Mouse (Mus musculus) brain, embryonic 18.5 days (tissue): ENCODE measurements at regions not wholly inside any gene's neighbourhood (a gene's known extent, or its start where the extent isn't known, plus 50 kb on each side); places are given as distances from the start of the nearest gene placed in this dataset.

Experiments
- DNase-seq: peaks from one replicate; pipeline ENCODE4 v3.0.0-alpha.2; 2012; ENCODE audit warnings: low read depth, low spot score

GRCm38 (mm10) chr4:62755237-62755900 is 195.7 kb downstream of the Rgs3 start:
- DNase-seq, result no peak

- no peak for DNase-seq
Measured at GRCm38 (mm10) chr4:62756721-62757206, 197.1 kb downstream of the Rgs3 start.

- no peak for DNase-seq
Measured at GRCm38 (mm10) chr4:62760748-62761604, 201.3 kb downstream of the Rgs3 start.

- DNase-seq, result peak; percentile 52
Measured at GRCm38 (mm10) chr4:62761672-62762071, 202.0 kb downstream of the Rgs3 start.

DNA sequence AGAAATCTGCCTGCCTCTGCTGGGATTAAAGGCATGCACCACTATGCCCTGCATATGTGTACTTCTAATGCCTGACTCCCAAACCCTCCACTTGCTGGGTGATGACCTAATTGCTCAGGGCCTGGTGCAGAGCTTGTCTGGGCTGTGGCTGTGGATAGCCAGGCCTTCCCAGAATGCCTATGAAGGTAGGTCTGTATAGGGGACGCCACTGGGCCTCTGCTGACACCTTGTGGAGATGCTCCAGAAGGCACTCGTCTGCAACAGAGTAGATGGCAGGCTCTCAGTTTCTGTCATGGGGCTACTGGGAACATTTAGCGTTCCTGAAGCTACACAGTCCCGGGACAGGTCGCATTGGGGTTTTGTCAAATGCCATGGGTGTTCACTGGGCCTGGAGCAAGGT is 201.4 kb upstream of the Zfp618 start:
- peak; percentile 45 for DNase-seq

DNA sequence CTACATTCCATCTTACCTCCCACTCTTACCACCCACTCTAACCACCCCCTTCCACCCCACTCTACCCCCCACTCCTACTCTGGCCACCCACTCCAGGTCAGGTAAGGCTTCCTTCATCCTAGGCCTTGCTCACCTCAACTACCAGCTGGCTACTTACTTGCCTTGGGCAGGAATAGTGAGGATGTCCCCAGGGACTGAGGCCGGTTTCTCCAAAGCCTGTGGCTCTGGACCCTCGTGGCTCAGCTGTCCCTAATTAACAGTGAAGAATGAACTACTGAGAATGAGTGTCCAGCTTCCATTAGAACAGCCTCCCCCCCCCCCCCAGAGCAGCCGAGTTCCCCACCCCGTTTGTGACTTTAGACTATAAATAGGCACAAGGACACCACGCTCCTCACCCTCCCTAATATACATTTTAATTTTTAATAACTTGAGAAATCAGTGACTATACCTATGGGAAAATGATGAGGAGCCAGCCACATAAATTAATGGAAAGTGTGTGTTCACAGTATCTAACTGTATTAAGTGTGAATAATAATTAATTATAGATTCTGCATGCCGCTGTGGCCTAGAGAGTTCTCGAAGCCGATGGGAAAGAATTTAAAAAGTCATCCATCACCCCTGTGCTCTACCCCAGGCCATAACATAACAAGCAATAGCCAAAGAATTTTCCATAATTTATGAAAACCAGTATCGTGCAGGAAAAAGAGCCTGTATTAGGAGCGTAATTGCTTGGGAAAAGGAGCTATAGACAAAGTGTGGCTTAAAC is 195.7 kb upstream of the Zfp618 start:
- no peak for DNase-seq

DNA sequence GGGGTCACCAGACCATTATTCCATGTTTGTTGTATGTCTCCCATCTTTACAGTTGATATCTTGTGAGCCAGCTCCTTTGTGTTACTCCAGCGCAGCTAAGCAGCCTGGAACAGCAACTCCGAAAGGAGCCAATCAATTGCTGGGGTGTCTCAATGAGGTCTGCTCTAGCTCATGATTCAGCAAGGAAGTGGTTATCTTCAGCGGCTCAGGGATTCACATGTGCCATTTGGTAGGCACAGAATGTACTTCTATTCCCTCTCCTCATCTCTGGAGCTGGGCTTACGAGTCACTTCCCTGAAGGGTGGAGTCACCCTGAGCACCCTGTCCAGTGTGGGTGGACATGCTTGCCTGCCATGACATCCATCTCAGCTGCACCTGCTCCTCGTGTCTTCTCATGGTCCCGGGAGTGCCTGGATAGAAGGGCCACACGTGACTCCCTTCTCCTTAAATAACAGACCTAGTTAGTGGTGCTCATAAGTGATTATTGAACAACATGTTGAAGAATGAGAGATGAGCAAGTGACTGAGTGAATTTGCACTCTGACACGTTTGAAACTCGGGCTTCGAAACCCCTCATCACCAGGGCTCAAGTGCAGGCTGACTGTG is 190.3 kb upstream of the Zfp618 start:
- no peak for DNase-seq

DNA sequence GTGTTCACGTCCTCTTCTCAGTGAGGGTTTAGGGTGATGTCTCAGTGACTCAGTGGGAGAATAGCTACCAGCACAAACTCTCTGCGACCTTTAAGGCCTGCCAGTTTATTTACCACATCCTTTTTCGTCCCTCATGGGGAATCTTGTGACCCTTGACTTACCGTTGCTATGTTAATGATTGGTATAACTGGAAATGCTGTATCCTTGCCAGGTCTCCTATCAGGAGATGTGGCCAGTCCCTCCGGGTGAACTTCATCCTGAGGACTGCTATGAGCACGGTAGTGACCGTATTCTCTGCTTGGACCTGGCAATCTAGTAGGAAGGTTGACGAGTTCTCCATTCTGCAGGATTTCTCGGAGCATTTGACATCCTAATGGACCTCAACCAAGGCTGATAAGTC is 188.5 kb upstream of the Zfp618 start:
- DNase-seq, result no peak

DNA sequence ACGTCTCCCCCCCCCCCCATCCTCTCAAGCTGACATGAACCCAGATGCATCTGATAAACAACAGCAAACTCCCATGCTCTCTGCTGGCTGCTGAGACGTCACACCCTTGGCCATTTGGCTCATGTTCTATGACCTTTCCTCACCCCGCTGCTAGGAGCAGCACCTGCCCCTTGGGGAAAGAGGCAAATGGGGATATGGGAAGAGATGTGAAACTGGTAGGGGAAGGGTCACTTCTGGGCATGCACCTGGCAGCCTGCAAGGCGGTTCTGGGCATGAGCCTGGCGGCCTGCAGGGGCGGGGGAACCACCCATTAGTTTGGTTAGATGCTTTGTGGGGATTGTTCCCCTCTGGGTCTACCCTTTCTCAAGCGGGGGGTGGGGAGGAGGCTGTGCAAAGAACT is 187.9 kb upstream of the Zfp618 start:
- no peak for DNase-seq

GRCm38 (mm10) chr4:62778621-62779020 is 186.8 kb upstream of the Zfp618 start:
- DNase-seq, result no peak

DNA sequence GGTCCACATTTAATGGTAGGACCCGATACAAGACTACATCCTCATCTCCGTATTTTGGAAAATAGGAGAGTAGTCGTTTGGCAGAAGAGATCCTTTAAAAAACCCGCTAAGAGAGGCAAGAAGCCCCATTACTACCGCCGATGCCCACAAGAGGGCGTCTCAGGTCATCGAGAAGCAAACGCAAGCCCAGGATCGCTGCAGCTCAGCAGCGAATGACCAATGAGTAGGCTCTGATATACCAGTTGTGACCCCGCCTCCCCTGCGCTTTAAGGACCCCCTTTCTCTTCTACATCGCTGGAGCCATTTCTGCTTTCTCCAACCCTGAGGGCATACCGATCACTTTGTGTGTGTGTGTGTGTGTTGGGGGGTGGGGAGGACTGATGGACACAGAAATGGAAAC is 185.0 kb upstream of the Zfp618 start:
- peak; percentile 78 for DNase-seq

DNA sequence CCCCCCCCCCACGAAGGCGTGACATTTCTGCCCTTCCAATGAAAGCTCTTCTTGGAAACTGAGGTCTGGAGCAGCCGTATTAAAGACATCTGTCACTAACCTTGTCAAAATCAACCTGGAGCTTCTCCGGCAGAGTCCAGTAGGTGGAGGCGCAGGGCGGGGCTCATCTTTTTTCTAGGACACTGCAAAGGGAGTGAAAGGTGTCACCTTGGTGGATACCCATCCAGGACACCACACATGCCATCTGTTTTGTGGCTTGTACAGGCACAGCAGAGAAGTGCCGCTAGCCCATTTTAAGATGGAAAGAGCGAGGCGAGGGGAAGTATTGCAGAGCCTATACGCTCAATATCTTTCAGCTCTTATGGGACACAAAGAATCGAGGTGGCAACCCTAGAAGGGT is 184.5 kb upstream of the Zfp618 start:
- DNase-seq, result no peak

- no peak for DNase-seq
Measured at GRCm38 (mm10) chr4:62781309-62781800, 184.0 kb upstream of the Zfp618 start.

- no peak for DNase-seq
Measured at GRCm38 (mm10) chr4:62785711-62786110, 179.7 kb upstream of the Zfp618 start.

DNA sequence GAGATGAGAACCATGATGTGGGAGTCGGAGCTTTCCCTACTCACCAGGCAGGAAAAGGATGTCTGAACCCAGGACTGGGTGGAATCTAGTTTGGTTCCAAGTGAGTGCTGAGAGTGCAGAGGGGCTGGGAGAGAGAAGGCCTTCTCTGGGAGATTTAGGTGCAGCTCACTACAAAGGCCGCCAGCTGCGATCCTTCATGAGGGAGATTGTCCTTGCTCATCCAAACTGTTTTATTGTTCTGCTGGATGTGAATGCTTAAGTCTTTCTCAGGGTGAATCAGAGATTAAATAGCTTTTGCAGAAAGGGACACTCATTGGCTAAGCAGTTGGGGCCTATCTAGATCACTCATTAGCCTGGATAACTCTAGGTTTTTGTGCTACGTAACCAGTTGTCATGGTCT is 175.7 kb upstream of the Zfp618 start:
- no peak for DNase-seq

DNA sequence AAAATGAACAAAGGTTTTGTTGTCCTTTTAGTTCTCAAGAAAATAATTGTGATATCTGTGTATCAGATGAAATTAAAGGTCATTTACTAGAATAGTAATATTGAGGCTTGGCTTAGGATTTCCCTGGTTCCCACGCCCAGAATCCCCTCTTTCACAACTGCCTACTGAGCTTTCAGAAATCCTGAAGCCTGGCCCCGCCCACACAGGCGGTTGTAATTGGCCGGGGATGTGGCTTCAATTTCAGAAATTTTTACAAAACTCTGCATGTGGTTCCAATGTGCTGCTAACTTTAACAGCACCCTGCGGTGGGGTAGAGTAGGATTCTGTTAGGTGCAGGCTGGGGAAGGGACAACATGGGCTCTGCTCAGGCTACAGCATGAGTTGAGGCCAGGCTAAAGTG is 171.8 kb upstream of the Zfp618 start:
- no peak for DNase-seq

GRCm38 (mm10) chr4:62795538-62795937 is 169.8 kb upstream of the Zfp618 start:
- no peak for DNase-seq

GRCm38 (mm10) chr4:62799923-62800322 is 165.4 kb upstream of the Zfp618 start:
- DNase-seq, result no peak

DNA sequence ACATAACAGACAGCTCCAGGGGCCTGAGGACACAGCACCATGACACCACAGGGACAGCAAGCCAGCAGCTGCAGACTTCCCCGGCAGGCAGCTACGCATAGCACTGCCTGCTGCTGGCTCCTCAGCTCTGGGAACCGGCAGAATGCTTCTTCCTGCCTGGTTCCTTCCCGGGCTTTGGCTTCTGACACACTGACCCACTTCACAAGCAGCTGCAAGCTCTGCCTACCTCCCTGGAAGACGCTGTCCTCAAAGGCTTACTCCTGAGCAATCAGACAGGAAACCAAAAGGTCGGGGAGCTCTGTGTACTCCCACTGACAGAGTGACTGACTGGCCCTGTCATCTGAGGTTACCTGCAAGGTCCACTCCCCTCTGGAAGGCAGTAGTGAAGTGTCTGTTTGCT is 159.5 kb upstream of the Zfp618 start:
- DNase-seq, result no peak

DNA sequence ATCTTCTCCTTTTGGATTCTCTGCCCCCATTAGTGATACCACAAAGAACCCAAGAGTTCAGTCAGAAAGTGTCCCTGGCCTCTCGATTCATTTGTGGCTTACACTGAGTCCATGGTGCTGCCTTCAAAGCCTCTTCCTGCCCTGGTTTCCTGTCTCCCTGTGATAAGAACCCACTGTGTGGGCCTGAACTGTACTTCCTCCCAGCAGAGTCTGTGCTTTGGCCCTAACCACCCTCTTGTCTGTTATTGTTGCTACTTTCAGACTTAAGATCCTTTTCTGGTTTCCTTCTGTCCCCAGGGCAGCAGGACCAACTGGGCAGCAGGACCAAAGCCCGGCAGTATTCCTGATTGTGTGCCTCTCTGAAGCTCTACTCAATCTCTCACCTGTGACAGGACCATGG is 158.6 kb upstream of the Zfp618 start:
- DNase-seq, result no peak

- DNase-seq, result no peak
Measured at GRCm38 (mm10) chr4:62807926-62808552, 157.3 kb upstream of the Zfp618 start.
